Comparison of ENCODE assay signal across 15 mouse cellular contexts in genomic region chr11:106163546-106163945, GRCm38 (mm10). TPM values are rescaled to one million over a fixed set of nuclear protein-coding genes. Genes with fewer than 3 reads are reported as not detected.
DNase-seq lines count a peak whose midpoint lies in the region; ATAC-seq and TF ChIP-seq lines count a peak whose summit lies in the region.
"Had no signal": no experiment of that assay in that cellular context is flagged by ENCODE, and none has a peak within 500 bp of the region (broad histone marks: within the 10 kb centered on the region; RNA-seq: fewer than 3 reads in every experiment).

No protein-coding gene starts in this region.

- peak overlapping the region; percentile 68 for H3K27ac ChIP-seq in gastrocnemius, adult 2 months
- 0 out of 2 replicates have a peak overlapping the region, but pooled peaks have one; percentile 5 for H3K27ac ChIP-seq in embryonic facial prominence, embryonic 10.5 days (replicated peaks)
- H3K27ac ChIP-seq in liver, embryonic 15.5 days (replicated peaks): peak overlapping the region; percentile 60

- H3K27me3 ChIP-seq in embryonic facial prominence, embryonic 10.5 days (replicated peaks; ENCODE audit: low read depth, poor library complexity, severe bottlenecking): no peaks in the 10 kb centered on the region
- H3K27me3 ChIP-seq in liver, embryonic 15.5 days: peaks cover 31% of the 10 kb centered on the region

- intact Hi-C loops in gastrocnemius, adult 2 months (cut with DNase I): no loop called here

- H3K9ac ChIP-seq in liver, embryonic 15.5 days: no peak overlapping the region

- no peak for ATAC-seq in liver, embryonic 15.5 days (ENCODE audit: insufficient read depth)
- ATAC-seq: hindbrain, embryonic 16.5 days had no signal

- no peak overlapping the region for H3K4me2 ChIP-seq in liver, embryonic 15.5 days

- WGBS in embryonic facial prominence, embryonic 10.5 days: 81% methylated on average over 4 of the region's 4 CpGs
- 66% methylated on average over 4 of the region's 4 CpGs for WGBS in liver, embryonic 15.5 days (ENCODE audit: insufficient replicate concordance)

- H3K4me1 ChIP-seq in embryonic facial prominence, embryonic 10.5 days: peaks cover 33% of the 10 kb centered on the region
- peaks cover 39% of the 10 kb centered on the region for H3K4me1 ChIP-seq in liver, embryonic 15.5 days (replicated peaks)

- DNase-seq in gastrocnemius, adult 2 months: no peak
- DNase-seq in gastrocnemius, postnatal 10 days: no peak
- no peak for DNase-seq in embryonic facial prominence, embryonic 10.5 days (ENCODE audit: low spot score)
- peak; percentile 30 for DNase-seq in kidney, adult 18-20 months
- DNase-seq in cerebellum, adult 9-11 months: no peak
- DNase-seq in ovary, postnatal 36 days (ENCODE audit: low spot score): no peak
- DNase-seq in adrenal gland, adult 18-20 months (ENCODE audit: low spot score in 2 of 2): no peak
- DNase-seq: spleen, adult 18-20 months had no signal

- peaks cover 73% of the 10 kb centered on the region for H3K36me3 ChIP-seq in embryonic facial prominence, embryonic 10.5 days (replicated peaks)
- H3K36me3 ChIP-seq in liver, embryonic 15.5 days (replicated peaks): peaks cover 13% of the 10 kb centered on the region; the same call in 1 of the 2 replicates

- no peaks in the 10 kb centered on the region for H3K9me3 ChIP-seq in embryonic facial prominence, embryonic 10.5 days
- no peaks in the 10 kb centered on the region for H3K9me3 ChIP-seq in liver, embryonic 15.5 days (replicated peaks)

- no peak for TF ChIP-seq CTCF in gastrocnemius, adult 2 months (IDR thresholded peaks at IDR 0.05)

- peak overlapping the region; percentile 23 for H3K4me3 ChIP-seq in gastrocnemius, adult 2 months
- H3K4me3 ChIP-seq in embryonic facial prominence, embryonic 10.5 days: no peak overlapping the region
- no peak overlapping the region for H3K4me3 ChIP-seq in liver, embryonic 15.5 days (replicated peaks)

RNA-seq across cellular contexts. Expression of gene Limd2, which starts 2.9 kb away (rescaled TPM):
- 1 to 10 TPM; 1.3 to 1.7 TPM for total RNA-seq in gastrocnemius, adult 2 months (2021)
- total RNA-seq in gastrocnemius, postnatal 10 days (2021): 10 to 100 TPM; 13.2 to 18.1 TPM
- polyA plus RNA-seq in embryonic facial prominence, embryonic 10.5 days (2016; fragmentation: Nextera tagmentation; extraction: Ambion mirVana): 445 and 476 TPM in 2 replicates
- polyA plus RNA-seq in liver, embryonic 15.5 days (2015; fragmentation: Nextera tagmentation; extraction: Ambion mirVana): 82.2 and 82.7 TPM in 2 replicates
- total RNA-seq in adrenal gland, adult 18-20 months (2021): 10 to 100 TPM in 1 of 2 experiments, 1 to 10 TPM in 1; 9.5 to 11.7 TPM

RNA-seq across cellular contexts. Expression of gene Gm10840, which starts 2.9 kb away (rescaled TPM):
- not detected for total RNA-seq in gastrocnemius, adult 2 months (2021)
- not detected for total RNA-seq in gastrocnemius, postnatal 10 days (2021)
- polyA plus RNA-seq in embryonic facial prominence, embryonic 10.5 days (2016; fragmentation: Nextera tagmentation; extraction: Ambion mirVana): 1.5 TPM in 1 of 2 replicates, not detected in the other
- polyA plus RNA-seq in liver, embryonic 15.5 days (2015; fragmentation: Nextera tagmentation; extraction: Ambion mirVana): not detected in 2 replicates
- total RNA-seq in adrenal gland, adult 18-20 months (2021): not detected
- total RNA-seq: gastrocnemius, adult 8-10 months; layer of hippocampus, postnatal 25 days; midbrain, postnatal 0 days had no signal
- polyA plus RNA-seq: cerebellum, adult 2 months; hindbrain, embryonic 16.5 days; limb, embryonic 14.5 days; midbrain, postnatal 0 days had no signal

RNA-seq across cellular contexts. Expression of gene Strada, which starts 38.4 kb away (rescaled TPM):
- 10 to 100 TPM; 10.0 to 10.5 TPM for total RNA-seq in gastrocnemius, adult 2 months (2021)
- total RNA-seq in gastrocnemius, postnatal 10 days (2021): 10 to 100 TPM; 21.5 to 22.8 TPM
- polyA plus RNA-seq in embryonic facial prominence, embryonic 10.5 days (2016; fragmentation: Nextera tagmentation; extraction: Ambion mirVana): 40.0 and 40.4 TPM in 2 replicates
- 7.8 and 7.9 TPM in 2 replicates for polyA plus RNA-seq in liver, embryonic 15.5 days (2015; fragmentation: Nextera tagmentation; extraction: Ambion mirVana)
- total RNA-seq in adrenal gland, adult 18-20 months (2021): 10 to 100 TPM; 11.6 to 13.1 TPM

RNA-seq across cellular contexts. Expression of gene Ccdc47, which starts 52.6 kb away (rescaled TPM):
- total RNA-seq in gastrocnemius, adult 2 months (2021): 10 to 100 TPM; 68.3 to 78.9 TPM
- 10 to 100 TPM; 73.6 to 75.8 TPM for total RNA-seq in gastrocnemius, postnatal 10 days (2021)
- polyA plus RNA-seq in embryonic facial prominence, embryonic 10.5 days (2016; fragmentation: Nextera tagmentation; extraction: Ambion mirVana): 71.2 and 72.9 TPM in 2 replicates
- 36.4 and 37.3 TPM in 2 replicates for polyA plus RNA-seq in liver, embryonic 15.5 days (2015; fragmentation: Nextera tagmentation; extraction: Ambion mirVana)
- total RNA-seq in adrenal gland, adult 18-20 months (2021): 100 to 1,000 TPM; 106 to 118 TPM

RNA-seq across cellular contexts. Expression of gene Ddx42, which starts 53.2 kb away (rescaled TPM):
- 10 to 100 TPM; 24.3 to 24.7 TPM for total RNA-seq in gastrocnemius, adult 2 months (2021)
- total RNA-seq in gastrocnemius, postnatal 10 days (2021): 10 to 100 TPM; 30.1 to 35.8 TPM
- polyA plus RNA-seq in embryonic facial prominence, embryonic 10.5 days (2016; fragmentation: Nextera tagmentation; extraction: Ambion mirVana): 107 and 108 TPM in 2 replicates
- polyA plus RNA-seq in liver, embryonic 15.5 days (2015; fragmentation: Nextera tagmentation; extraction: Ambion mirVana): 21.3 and 22.4 TPM in 2 replicates
- 10 to 100 TPM; 42.1 to 55.2 TPM for total RNA-seq in adrenal gland, adult 18-20 months (2021)

Comparison
In these comparisons a context has a peak if more than half of its experiments do, and no peak if none do; other contexts are left out.
1. H3K27ac ChIP-seq: peak in every context shown above with its lines; median percentile 68 in gastrocnemius, adult 2 months; 60 in liver, embryonic 15.5 days; 5 in embryonic facial prominence, embryonic 10.5 days.